Mouse (Mus musculus) thymus, adult 18-20 months (tissue): ENCODE measurements at regions not wholly inside any gene's neighbourhood (a gene's known extent, or its start where the extent isn't known, plus 50 kb on each side); places are given as distances from the start of the nearest gene placed in this dataset.

Experiments used
- DNase-seq, 2 experiments: peaks; one replicate each; pipeline ENCODE4 v3.0.0; 2022; ENCODE audit warnings: mixed read lengths in 2 of 2

GRCm38 (mm10) chr15:93690717-93691116 is 95.0 kb upstream of the Prickle1 start:
- DNase-seq: no peak

- no peak for DNase-seq
These were observed 94.3 kb upstream of the Prickle1 start for GRCm38 (mm10) chr15:93690011-93690410.

GRCm38 (mm10) chr15:93686385-93686784 is 90.7 kb upstream of the Prickle1 start:
- no peak for DNase-seq

- DNase-seq: no peak
These were observed 85.9 kb upstream of the Prickle1 start for GRCm38 (mm10) chr15:93681602-93682001.

GRCm38 (mm10) chr15:93675624-93676023 is 79.9 kb upstream of the Prickle1 start:
- no peak for DNase-seq

GRCm38 (mm10) chr15:93673976-93674375 is 78.3 kb upstream of the Prickle1 start:
- no peak for DNase-seq

- no peak for DNase-seq
These were observed 68.2 kb upstream of the Prickle1 start for GRCm38 (mm10) chr15:93663876-93664275.

- no peak for DNase-seq
These were observed 66.9 kb upstream of the Prickle1 start for GRCm38 (mm10) chr15:93662601-93663000.

GRCm38 (mm10) chr15:93661801-93662200 is 66.1 kb upstream of the Prickle1 start:
- no peak for DNase-seq

- DNase-seq: no peak
These were observed 65.4 kb upstream of the Prickle1 start for GRCm38 (mm10) chr15:93660952-93661648.

- DNase-seq: no peak
These were observed 61.5 kb upstream of the Prickle1 start for GRCm38 (mm10) chr15:93657171-93657570.

GRCm38 (mm10) chr15:93656713-93657112 is 61.0 kb upstream of the Prickle1 start:
- DNase-seq: no peak

GRCm38 (mm10) chr15:93655743-93656142 is 60.1 kb upstream of the Prickle1 start:
- DNase-seq: no peak

GRCm38 (mm10) chr15:93655243-93655642 is 59.6 kb upstream of the Prickle1 start:
- DNase-seq: no peak

GRCm38 (mm10) chr15:93653378-93653777 is 57.7 kb upstream of the Prickle1 start:
- DNase-seq: no peak

GRCm38 (mm10) chr15:93650981-93651757 is 55.5 kb upstream of the Prickle1 start:
- no peak for DNase-seq

GRCm38 (mm10) chr15:93650009-93650522 is 54.4 kb upstream of the Prickle1 start:
- no peak for DNase-seq

- DNase-seq: no peak
These were observed 53.0 kb upstream of the Prickle1 start for GRCm38 (mm10) chr15:93648646-93649045.

GRCm38 (mm10) chr15:93646820-93647219 is 51.1 kb upstream of the Prickle1 start:
- DNase-seq: no peak

GRCm38 (mm10) chr15:93645950-93646349 is 50.3 kb upstream of the Prickle1 start:
- DNase-seq: no peak
